Mouse (Mus musculus) kidney, adult 2 months (tissue): ENCODE results near the gene Nrm.
A peak's percentile ranks its signal among the peaks of the same experiment; 100 is the strongest.

Experiments used
- CTCF ChIP-seq: fragments of 200-500 bp; conservative IDR thresholded peaks from 2 replicates; pipeline ENCODE4 v1.5.1; 2011; ENCODE audit warnings: low read depth, mild to moderate bottlenecking, control low read depth, low read length, moderate library complexity, mixed read lengths; ENCODE audit not compliant: insufficient read depth, insufficient read length
- POLR2A ChIP-seq: fragments of 200-500 bp; IDR thresholded peaks from one replicate; pipeline ENCODE4 v1.6.1; 2011; ENCODE audit warnings: low read depth, low read length, control low read depth

DNA sequence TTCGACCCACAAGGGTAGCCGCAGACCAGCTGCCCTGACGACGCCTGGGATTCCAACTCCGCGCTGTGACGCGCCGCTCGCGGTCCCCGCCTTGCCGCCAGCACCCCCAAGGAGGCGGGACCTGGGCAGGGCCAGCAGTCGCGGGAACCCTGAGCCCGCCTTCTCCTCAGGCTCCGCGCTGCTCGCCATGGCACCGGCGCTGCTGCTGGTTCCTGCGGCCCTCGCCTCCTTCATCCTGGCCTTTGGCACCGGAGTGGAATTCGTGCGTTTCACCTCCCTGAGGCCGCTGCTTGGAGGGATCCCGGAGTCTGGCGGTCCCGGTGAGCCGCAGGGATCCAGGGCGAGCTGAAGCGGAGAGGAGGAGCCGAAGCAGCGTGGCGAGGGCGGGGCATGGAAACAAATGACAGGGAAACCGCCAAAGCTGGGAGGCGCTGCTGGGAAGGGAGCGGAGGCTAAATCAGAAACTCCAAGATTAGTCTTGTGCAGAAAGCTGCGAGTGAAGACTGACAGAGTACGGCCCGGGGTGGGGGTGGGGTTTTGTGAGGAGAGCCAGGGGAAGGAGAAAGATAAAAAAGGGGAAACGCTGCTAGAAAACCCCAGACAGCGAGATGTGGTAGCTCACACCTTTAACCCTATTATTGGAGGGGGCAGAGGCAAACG lies at the start of gene Nrm:
- TF ChIP-seq POLR2A (no peak), CTCF (peak; percentile 51)
